Mouse (Mus musculus) liver, embryonic 15.5 days (tissue): ENCODE results near the gene Olfr1414. TPM values are rescaled to one million over a fixed set of nuclear protein-coding genes. Genes with fewer than 3 reads are reported as not detected.

Experiments used
- ATAC-seq: fragments of 200-750 bp; cut with Nextera tagmentation; 2 replicates; pipeline ENCODE4 v1.8.0; 2017; ENCODE audit warnings: moderate number of reproducible peaks, mild to moderate bottlenecking, moderate library complexity; ENCODE audit not compliant: insufficient read depth
- H3K27ac ChIP-seq: fragments of 300-500 bp; sonication (generic); replicated peaks from 2 replicates; pipeline ENCODE4 v1.5.1; 2015; ENCODE audit warnings: mild to moderate bottlenecking, inconsistent platforms
- H3K27me3 ChIP-seq: fragments of 300-500 bp; sonication (generic); 2 replicates; pipeline ENCODE4 v1.6.1; 2015; ENCODE audit warnings: mild to moderate bottlenecking, inconsistent platforms
- H3K36me3 ChIP-seq: fragments of 300-500 bp; sonication (generic); replicated peaks from 2 replicates; pipeline ENCODE4 v1.6.1; 2015; ENCODE audit warnings: moderate library complexity, mild to moderate bottlenecking, inconsistent platforms
- H3K4me1 ChIP-seq: fragments of 300-500 bp; sonication (generic); replicated peaks from 2 replicates; pipeline ENCODE4 v1.6.1; 2015; ENCODE audit warnings: inconsistent platforms
- H3K4me2 ChIP-seq: fragments of 300-500 bp; sonication (generic); 2 replicates; pipeline ENCODE4 v1.6.1; 2015; ENCODE audit warnings: moderate library complexity, mild to moderate bottlenecking, inconsistent platforms
- H3K4me3 ChIP-seq: fragments of 300-500 bp; sonication (generic); replicated peaks from 2 replicates; pipeline ENCODE4 v1.5.1; 2015; ENCODE audit warnings: mild to moderate bottlenecking, inconsistent platforms
- H3K9ac ChIP-seq: fragments of 300-500 bp; sonication (generic); 2 replicates; pipeline ENCODE4 v1.6.1; 2015; ENCODE audit warnings: moderate library complexity, mild to moderate bottlenecking, inconsistent platforms
- H3K9me3 ChIP-seq: fragments of 300-500 bp; sonication (generic); replicated peaks from 2 replicates; pipeline ENCODE4 v1.6.1; 2016; ENCODE audit warnings: inconsistent platforms
- WGBS: fragments of 180-500 bp; shearing (Covaris S2); methylation state at CpG from one replicate; pipeline ENCODE4 v1.1.7; 2015; ENCODE audit warnings: mixed read lengths; ENCODE audit not compliant: insufficient replicate concordance; 5-methylcytosine and 5-hydroxymethylcytosine counted together
- microRNA-seq: library from miRNA; unstranded; fragments of <30 nt; microRNA quantifications from one replicate; pipeline ENCODE4, GENCODE M21; 2016
- polyA plus RNA-seq: library from polyadenylated mRNA; unstranded; fragments of >200 nt; fragmentation: Nextera tagmentation; extraction: Ambion mirVana; gene quantifications from 2 replicates; pipeline ENCODE4 v1.2.1, GENCODE M21; 2015

Olfr1414 gene
- polyA plus RNA-seq, 1 experiment from 2014 or later: not detected

- peak; percentile 85 for ATAC-seq
- peaks cover 21% of the 10 kb centered on the region for H3K4me1 ChIP-seq
Measured at GRCm38 (mm10) chr1:92473165-92474041, 45.1 kb downstream of the Olfr1414 start, which contains the start of gene Ndufa10. Gene Ndufa10 (minus strand): TSS chr1:92473860.

DNA sequence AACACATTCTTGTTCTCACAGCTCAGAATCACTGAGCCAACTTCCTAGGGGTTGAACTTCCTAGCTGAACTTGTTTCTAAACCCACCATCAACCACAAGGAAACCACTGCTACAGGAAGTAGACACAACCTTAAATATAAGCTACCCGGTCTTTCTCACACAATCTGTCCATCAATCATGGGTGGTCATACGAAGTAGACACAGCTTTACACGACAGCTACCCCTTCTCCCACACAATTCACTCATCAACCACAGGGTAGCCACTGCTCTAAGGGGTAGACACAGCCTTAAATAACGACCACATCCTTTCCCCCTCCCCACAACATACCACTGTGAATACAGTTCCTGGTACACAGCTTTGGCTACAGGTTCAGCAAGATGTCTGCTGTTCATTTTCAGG is 49.6 kb downstream of the Olfr1414 start:
- no peaks in the 10 kb centered on the region for H3K27me3 ChIP-seq
- WGBS: 20% methylated on average over 4 of the region's 4 CpGs
- H3K4me1 ChIP-seq: peaks cover 16% of the 10 kb centered on the region
- no peak overlapping the region for H3K9ac ChIP-seq
- H3K4me2 ChIP-seq: no peak overlapping the region
- no peak overlapping the region for H3K4me3 ChIP-seq
- no peak for ATAC-seq
- H3K27ac ChIP-seq: no peak overlapping the region
- no peaks in the 10 kb centered on the region for H3K9me3 ChIP-seq
- H3K36me3 ChIP-seq: peaks cover 61% of the 10 kb centered on the region

More at GRCm38 (mm10) chr1:92473165-92474041, 45.1 kb downstream of the Olfr1414 start, which contains the start of gene Ndufa10:
- Histone ChIP-seq H3K27ac (peak within 1 kb of the TSS; percentile 75), H3K9ac (peak within 1 kb of the TSS; percentile 90), H3K4me2 (peak within 1 kb of the TSS; percentile 83), H3K27me3 (0 out of 2 replicates have a peak, but pooled peaks cover 3% of the 10 kb centered on the region), H3K9me3 (no peaks in the 10 kb centered on the region), H3K36me3 (peaks cover 19% of the 10 kb centered on the region), H3K4me3 (peak within 1 kb of the TSS; percentile 91)
- under 1% methylated on average over 67 of the region's 67 CpGs for WGBS

DNA sequence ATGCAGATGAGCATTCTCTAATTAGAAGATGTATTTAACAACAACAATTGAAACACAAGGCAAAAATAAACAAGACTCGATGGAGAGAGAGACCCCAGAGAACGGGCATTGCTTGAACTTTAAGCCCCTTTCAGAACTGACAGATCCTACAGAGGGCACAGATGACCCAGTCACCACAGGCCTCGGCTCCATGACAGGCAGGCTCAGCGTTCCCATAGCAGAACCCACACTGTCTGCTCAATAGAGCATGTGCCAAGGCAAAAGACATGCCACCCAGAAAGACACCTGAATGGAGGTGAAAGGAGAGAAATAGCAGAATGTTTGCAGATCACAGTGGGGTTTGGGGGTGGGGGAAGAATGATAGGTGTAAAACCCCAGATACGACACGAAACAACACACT is 60.0 kb downstream of the Olfr1414 start:
- 82% methylated on average over 6 of the region's 6 CpGs for WGBS
- peaks cover 85% of the 10 kb centered on the region for H3K36me3 ChIP-seq
- no peak for ATAC-seq

DNA sequence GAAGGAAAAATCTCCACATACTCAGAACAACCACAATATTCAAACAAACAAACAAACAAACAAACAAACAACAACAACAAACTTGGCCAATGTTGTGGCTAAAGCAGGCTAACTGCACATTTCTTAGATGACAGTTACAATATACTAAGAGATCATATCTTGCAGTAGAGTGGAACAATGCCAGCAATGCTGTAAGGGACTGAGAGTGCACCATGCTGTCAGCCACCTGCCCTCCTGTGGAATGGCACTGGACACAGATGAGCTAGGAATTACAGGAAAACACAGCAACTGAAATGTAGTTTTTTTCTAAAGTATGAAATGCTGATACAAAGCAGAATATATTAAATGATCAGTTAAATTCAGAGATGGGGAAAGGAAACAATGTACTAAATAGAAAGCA is 60.7 kb downstream of the Olfr1414 start:
- Histone ChIP-seq H3K9ac (no peak overlapping the region), H3K4me1 (no peaks in the 10 kb centered on the region), H3K4me2 (no peak overlapping the region), H3K4me3 (no peak overlapping the region), H3K36me3 (peaks cover 84% of the 10 kb centered on the region), H3K27ac (no peak overlapping the region), H3K9me3 (no peaks in the 10 kb centered on the region), H3K27me3 (no peaks in the 10 kb centered on the region)
- no peak for ATAC-seq

More for the DNA sequence above, 60.0 kb downstream of the Olfr1414 start:
- Histone ChIP-seq H3K4me1 (no peaks in the 10 kb centered on the region), H3K27ac (no peak overlapping the region), H3K27me3 (no peaks in the 10 kb centered on the region), H3K4me2 (no peak overlapping the region), H3K9me3 (no peaks in the 10 kb centered on the region), H3K9ac (no peak overlapping the region), H3K4me3 (no peak overlapping the region)

Small RNA genes within 50 kb of the gene (microRNA-seq; reads per million reads assigned to microRNA genes)
- gene Mir6900: 0.76 reads per million

Other genes with a start within 250 kb of the Olfr1414 start
- gene Ndufa10, start 44.8 kb downstream of the Olfr1414 start, polyA plus RNA-seq: 136 and 145 TPM in 2 replicates
- not detected in 2 replicates for gene Olfr1416, start 33.5 kb downstream of the Olfr1414 start, polyA plus RNA-seq
- not detected in 2 replicates for gene Olfr1415, start 22.6 kb downstream of the Olfr1414 start, polyA plus RNA-seq
- not detected in 2 replicates for gene Olfr1413, start 52.7 kb upstream of the Olfr1414 start, polyA plus RNA-seq
- gene Olfr1412, start 67.1 kb upstream of the Olfr1414 start, polyA plus RNA-seq: not detected in 2 replicates
- gene Olfr1411, start 75.8 kb upstream of the Olfr1414 start, polyA plus RNA-seq: not detected in 2 replicates
- gene Olfr1410, start 87.1 kb upstream of the Olfr1414 start, polyA plus RNA-seq: not detected in 2 replicates
- gene Olfr12, start 99.1 kb upstream of the Olfr1414 start, polyA plus RNA-seq: not detected in 2 replicates
- 157 and 173 TPM in 2 replicates for gene Cops9, start 123.3 kb upstream of the Olfr1414 start, polyA plus RNA-seq
- gene Otos, start 130.2 kb upstream of the Olfr1414 start, polyA plus RNA-seq: 0.09 TPM in 1 of 2 replicates, not detected in the other